Mouse (Mus musculus): ENCODE data around the gene Lix1l.
A peak's percentile ranks its signal among the peaks of the same experiment; 100 is the strongest.
"Not testable (repeated sequence)": the region's sequence is repeated elsewhere in the genome, so short reads cannot be mapped to it uniquely, and the experiment has no call there.

Lix1l gene

GRCm38 (mm10) chr3:96583386-96583785 lies 17.6 kb upstream of the Lix1l start:
- peak; percentile 17 for DNase-seq (ENCODE audit: low read depth)

GRCm38 (mm10) chr3:96590657-96591056 lies 10.3 kb upstream of the Lix1l start:
- DNase-seq (ENCODE audit: low read depth), result no peak

- peak; percentile 61 for DNase-seq (ENCODE audit: low read depth)
These were observed 7.6 kb upstream of the Lix1l start for GRCm38 (mm10) chr3:96593374-96593773.

- DNase-seq (ENCODE audit: low read depth), result peak; percentile 97
These were observed 7.0 kb upstream of the Lix1l start, which contains the start of gene Polr3gl for GRCm38 (mm10) chr3:96593790-96594560. Gene Polr3gl (minus strand): TSS chr3:96594181.

- peak; percentile 34 for DNase-seq (ENCODE audit: low read depth)
These were observed 6.1 kb upstream of the Lix1l start for GRCm38 (mm10) chr3:96594851-96595250.

GRCm38 (mm10) chr3:96595661-96596060 lies 5.3 kb upstream of the Lix1l start:
- DNase-seq (ENCODE audit: low read depth), result peak; percentile 28

GRCm38 (mm10) chr3:96596228-96596707 lies 4.7 kb upstream of the Lix1l start, which contains the start of gene Ankrd34a:
Gene Ankrd34a (plus strand): TSS chr3:96596636.
- peak; percentile 52 for DNase-seq (ENCODE audit: low read depth)

GRCm38 (mm10) chr3:96596855-96597254 lies 4.1 kb upstream of the Lix1l start:
- DNase-seq (ENCODE audit: low read depth), result peak; percentile 38

- peak; percentile 49 for DNase-seq (ENCODE audit: low read depth)
These were observed 3.5 kb upstream of the Lix1l start for GRCm38 (mm10) chr3:96597435-96597891.

- peak; percentile 45 for DNase-seq (ENCODE audit: low read depth)
These were observed 2.5 kb upstream of the Lix1l start for GRCm38 (mm10) chr3:96598156-96599068.

GRCm38 (mm10) chr3:96599069-96599393 lies 1.9 kb upstream of the Lix1l start:
- peak; percentile 23 for DNase-seq (ENCODE audit: low read depth)

GRCm38 (mm10) chr3:96599411-96599810 lies 1.5 kb upstream of the Lix1l start:
- peak; percentile 26 for DNase-seq (ENCODE audit: low read depth)

- DNase-seq (ENCODE audit: low read depth), result no peak
These were observed 370 bp downstream of the Lix1l start for GRCm38 (mm10) chr3:96601251-96601787.

GRCm38 (mm10) chr3:96601941-96602703 lies 1.2 kb downstream of the Lix1l start:
- DNase-seq (ENCODE audit: low read depth), result no peak

- DNase-seq (ENCODE audit: low read depth), result no peak
These were observed 1.7 kb downstream of the Lix1l start for GRCm38 (mm10) chr3:96602704-96603084.

- DNase-seq (ENCODE audit: low read depth), result no peak
These were observed 2.4 kb downstream of the Lix1l start for GRCm38 (mm10) chr3:96603311-96603710.

- not testable (repeated sequence) for DNase-seq (ENCODE audit: low read depth)
These were observed 5.1 kb downstream of the Lix1l start for GRCm38 (mm10) chr3:96606007-96606406.

- no peak for DNase-seq (ENCODE audit: low read depth)
These were observed 5.7 kb downstream of the Lix1l start for GRCm38 (mm10) chr3:96606618-96607017.

- DNase-seq (ENCODE audit: low read depth), result no peak
These were observed 17.0 kb downstream of the Lix1l start for GRCm38 (mm10) chr3:96617941-96618340.

GRCm38 (mm10) chr3:96623201-96623600 lies 22.3 kb downstream of the Lix1l start:
- no peak for DNase-seq (ENCODE audit: low read depth)

- peak; percentile 99 for DNase-seq (ENCODE audit: low read depth)
These were observed 29.0 kb downstream of the Lix1l start, which contains the start of gene Rbm8a for GRCm38 (mm10) chr3:96629729-96630600. Gene Rbm8a (plus strand): TSS chr3:96629933.
